Mouse (Mus musculus) heart, embryonic 11.5 days (tissue): ENCODE results near the gene Tfrc. TPM values are rescaled to one million over a fixed set of nuclear protein-coding genes. Genes with fewer than 3 reads are reported as not detected.
A peak's percentile ranks its signal among the peaks of the same experiment; 100 is the strongest.

Experiments
- ATAC-seq: fragments of 200-750 bp; cut with Nextera tagmentation; replicated peaks from 2 replicates; pipeline ENCODE4 v1.8.0; 2017; ENCODE audit warnings: moderate library complexity; ENCODE audit not compliant: insufficient number of reproducible peaks, low FRiP score, low TSS enrichment
- H3K27ac ChIP-seq: fragments of 300-500 bp; sonication (generic); 2 replicates; pipeline ENCODE4 v1.5.1; 2014; ENCODE audit warnings: mild to moderate bottlenecking, low read depth, low read length
- H3K27me3 ChIP-seq: fragments of 300-500 bp; sonication (generic); 2 replicates; pipeline ENCODE4 v1.6.1; 2014; ENCODE audit warnings: mild to moderate bottlenecking, low read length, mixed read lengths; ENCODE audit not compliant: control insufficient read depth, insufficient read depth
- H3K36me3 ChIP-seq: fragments of 300-500 bp; sonication (generic); 2 replicates; pipeline ENCODE4 v1.6.1; 2014; ENCODE audit warnings: mild to moderate bottlenecking, low read length, moderate library complexity, mixed read lengths; ENCODE audit not compliant: control insufficient read depth, insufficient read depth
- H3K4me1 ChIP-seq: fragments of 300-500 bp; sonication (generic); 2 replicates; pipeline ENCODE4 v1.6.1; 2014; ENCODE audit warnings: low read length; ENCODE audit not compliant: control insufficient read depth, insufficient read depth
- H3K4me2 ChIP-seq: fragments of 300-500 bp; sonication (generic); 2 replicates; pipeline ENCODE4 v1.6.1; 2014; ENCODE audit warnings: mild to moderate bottlenecking, moderate library complexity
- H3K4me3 ChIP-seq: fragments of 300-500 bp; sonication (generic); 2 replicates; pipeline ENCODE4 v1.5.1; 2014; ENCODE audit warnings: low read depth, low read length
- H3K9ac ChIP-seq: fragments of 300-500 bp; sonication (generic); 2 replicates; pipeline ENCODE4 v1.6.1; 2014; ENCODE audit warnings: mild to moderate bottlenecking, low read depth, low read length, moderate library complexity
- H3K9me3 ChIP-seq: fragments of 300-500 bp; sonication (generic); replicated peaks from 2 replicates; pipeline ENCODE4 v1.6.1; 2016; ENCODE audit warnings: low read length; ENCODE audit not compliant: control insufficient read depth
- WGBS: fragments of 180-500 bp; shearing (Covaris S2); extraction: QIAGEN DNeasy Blood & Tissue Kit; methylation state at CpG from one replicate; pipeline ENCODE4 v1.1.7; 2014; ENCODE audit not compliant: insufficient replicate concordance; 5-methylcytosine and 5-hydroxymethylcytosine counted together
- polyA plus RNA-seq: library from polyadenylated mRNA; unstranded; fragments of >200 nt; fragmentation: Nextera tagmentation; extraction: Ambion mirVana; gene quantifications from 2 replicates; pipeline ENCODE4 v1.2.1, GENCODE M21; 2014

The Tfrc gene
- polyA plus RNA-seq, 1 experiment from 2014 or later: 66.7 TPM

DNA sequence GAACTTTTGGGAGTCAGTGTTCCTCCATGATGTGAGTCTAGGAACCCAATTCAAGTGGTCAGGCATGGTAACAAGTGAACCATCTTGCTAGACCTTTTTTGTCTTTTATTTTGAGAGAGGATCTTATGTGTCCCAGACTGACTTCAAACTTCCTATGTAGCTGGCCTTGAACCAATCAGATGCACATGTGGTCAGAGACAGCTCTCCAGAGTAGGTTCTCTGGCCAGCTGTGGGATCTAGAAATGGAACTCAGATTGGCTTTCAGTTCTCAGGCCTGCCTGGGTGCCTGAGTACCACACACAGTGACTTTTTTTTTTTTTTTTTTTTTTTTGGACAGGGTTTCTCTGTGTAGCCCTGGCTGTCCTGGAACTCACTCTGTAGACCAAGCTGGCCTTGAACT is 39.0 kb downstream of the Tfrc start:
- H3K4me3 ChIP-seq: no peak overlapping the region
- ATAC-seq: no peak
- H3K36me3 ChIP-seq: no peaks in the 10 kb centered on the region
- no peaks in the 10 kb centered on the region for H3K9me3 ChIP-seq
- H3K27me3 ChIP-seq: no peaks in the 10 kb centered on the region
- H3K27ac ChIP-seq: no peak overlapping the region
- no peak overlapping the region for H3K9ac ChIP-seq
- peaks cover 19% of the 10 kb centered on the region for H3K4me1 ChIP-seq
- H3K4me2 ChIP-seq: no peak overlapping the region

DNA sequence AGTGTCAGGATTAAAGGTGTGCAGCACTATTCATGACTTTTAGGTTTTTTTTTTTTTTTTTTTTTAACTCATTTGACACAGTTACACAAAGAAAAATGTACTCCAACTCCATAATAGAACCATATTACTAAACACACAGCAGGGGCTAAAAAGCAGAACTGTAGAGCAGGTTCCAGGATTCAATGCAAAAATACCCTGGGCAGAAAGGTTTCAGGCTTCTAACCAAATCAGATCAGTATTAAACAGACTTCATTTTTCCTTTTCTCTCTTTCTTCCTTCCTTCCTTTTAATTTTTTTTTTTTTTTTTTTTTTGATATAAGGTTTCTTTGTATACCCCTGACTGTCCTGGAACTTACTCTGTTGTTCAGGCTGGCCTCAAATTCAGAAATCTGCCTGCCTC is 41.7 kb downstream of the Tfrc start:
- no peaks in the 10 kb centered on the region for H3K36me3 ChIP-seq

DNA sequence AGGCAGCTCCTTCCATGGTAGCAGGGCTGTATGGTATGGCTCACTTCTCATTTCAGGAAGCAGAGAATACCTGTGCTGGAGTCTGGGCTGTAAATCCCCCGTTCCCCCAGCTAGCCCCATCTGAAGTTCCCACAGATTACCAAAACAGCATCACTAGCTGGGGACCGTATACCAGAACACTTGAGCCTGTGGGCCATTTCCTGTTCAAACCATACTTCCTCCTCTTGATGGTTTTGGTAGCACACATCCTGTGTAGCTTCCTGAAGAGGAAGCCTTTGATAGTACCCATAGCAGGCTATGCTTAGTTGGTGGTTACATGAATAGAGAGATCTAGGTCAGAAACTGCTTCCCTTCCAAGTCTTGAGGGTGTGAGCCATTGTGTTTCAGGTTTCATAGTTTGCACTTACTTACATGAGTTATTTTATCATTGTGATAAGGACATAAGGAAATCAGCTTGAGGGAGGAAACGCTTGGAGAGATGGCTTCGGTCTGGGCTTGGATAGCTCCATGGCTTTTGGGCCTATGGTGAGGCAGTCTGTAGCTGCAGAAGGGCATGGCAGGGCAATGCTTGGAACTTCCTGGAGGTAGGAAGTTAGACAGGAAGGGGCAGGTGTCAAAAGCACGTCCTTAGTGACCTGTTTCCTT is 42.4 kb downstream of the Tfrc start:
- no peaks in the 10 kb centered on the region for H3K36me3 ChIP-seq
- ATAC-seq: 0 out of 2 replicates have a peak, but pooled peaks have one; percentile 26
- H3K4me1 ChIP-seq: peaks cover 16% of the 10 kb centered on the region
- peak overlapping the region; percentile 51 for H3K27ac ChIP-seq
- H3K27me3 ChIP-seq: no peaks in the 10 kb centered on the region
- H3K4me2 ChIP-seq: no peak overlapping the region
- no peaks in the 10 kb centered on the region for H3K9me3 ChIP-seq
- H3K9ac ChIP-seq: no peak overlapping the region
- no peak overlapping the region for H3K4me3 ChIP-seq
- whole genome bisulfite sequencing: 59% methylated on average over 5 of the region's 5 CpGs

More for the DNA sequence above, 41.7 kb downstream of the Tfrc start:
- Histone ChIP-seq H3K9me3 (no peaks in the 10 kb centered on the region), H3K4me2 (no peak overlapping the region), H3K27ac (0 out of 2 replicates have a peak overlapping the region, but pooled peaks have one; percentile 51), H3K4me1 (peaks cover 20% of the 10 kb centered on the region), H3K4me3 (no peak overlapping the region), H3K9ac (no peak overlapping the region), H3K27me3 (no peaks in the 10 kb centered on the region)
- no peak for ATAC-seq

DNA sequence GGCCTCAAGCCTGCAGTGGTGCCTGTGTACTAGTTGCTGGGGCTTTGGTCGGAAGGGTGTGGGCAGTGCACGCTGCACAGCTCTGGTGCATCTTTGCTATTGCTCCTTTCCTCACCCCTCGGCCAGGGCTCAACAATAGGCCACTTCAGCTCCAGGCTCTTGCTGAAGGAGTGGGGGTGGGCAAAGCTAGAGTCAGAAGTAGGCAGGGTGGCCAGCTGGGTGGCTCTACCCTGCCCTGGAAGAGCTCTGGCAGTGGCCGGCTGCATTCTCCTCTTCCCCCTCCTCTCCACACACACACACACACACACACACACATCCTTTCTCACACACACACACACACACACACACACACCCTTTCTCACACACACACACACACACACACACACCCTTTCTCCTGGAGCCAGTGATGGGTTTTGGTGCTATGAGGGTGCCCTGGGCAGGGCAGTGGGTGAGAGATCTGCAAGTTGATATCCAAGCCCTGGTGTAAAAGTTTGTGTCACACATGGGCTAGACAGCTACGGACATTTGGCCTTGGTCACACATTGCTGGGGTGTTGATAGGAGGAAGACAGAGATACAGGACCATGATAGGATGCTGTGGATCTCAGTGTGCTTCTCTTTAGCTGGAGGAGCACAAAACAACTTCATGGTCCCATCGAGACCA is 45.5 kb downstream of the Tfrc start:
- ATAC-seq: no peak
- Histone ChIP-seq H3K4me2 (no peak overlapping the region), H3K27ac (no peak overlapping the region), H3K4me3 (no peak overlapping the region), H3K36me3 (no peaks in the 10 kb centered on the region), H3K27me3 (no peaks in the 10 kb centered on the region), H3K9me3 (no peaks in the 10 kb centered on the region), H3K9ac (no peak overlapping the region), H3K4me1 (peaks cover 37% of the 10 kb centered on the region)
- WGBS: 57% methylated on average over 6 of the region's 6 CpGs

DNA sequence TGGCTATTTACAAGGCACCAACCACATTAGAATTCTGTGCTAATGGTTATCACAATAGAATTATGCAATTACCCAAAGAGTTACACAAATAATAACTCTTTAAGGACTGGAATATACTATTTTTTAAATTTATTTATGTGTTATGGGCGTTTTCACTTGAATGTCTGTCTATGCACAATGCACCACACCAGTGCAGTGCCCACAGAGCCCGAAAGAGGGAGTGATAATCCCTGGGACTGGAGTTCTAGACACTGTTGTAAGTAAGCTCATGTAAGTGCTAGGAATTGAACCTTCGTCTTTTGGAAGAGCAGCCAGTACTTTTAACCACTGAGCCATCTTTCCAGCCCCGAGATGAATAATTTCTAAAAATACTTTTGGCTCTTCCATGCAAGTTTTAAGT is 46.8 kb downstream of the Tfrc start:
- H3K4me1 ChIP-seq: peaks cover 49% of the 10 kb centered on the region

DNA sequence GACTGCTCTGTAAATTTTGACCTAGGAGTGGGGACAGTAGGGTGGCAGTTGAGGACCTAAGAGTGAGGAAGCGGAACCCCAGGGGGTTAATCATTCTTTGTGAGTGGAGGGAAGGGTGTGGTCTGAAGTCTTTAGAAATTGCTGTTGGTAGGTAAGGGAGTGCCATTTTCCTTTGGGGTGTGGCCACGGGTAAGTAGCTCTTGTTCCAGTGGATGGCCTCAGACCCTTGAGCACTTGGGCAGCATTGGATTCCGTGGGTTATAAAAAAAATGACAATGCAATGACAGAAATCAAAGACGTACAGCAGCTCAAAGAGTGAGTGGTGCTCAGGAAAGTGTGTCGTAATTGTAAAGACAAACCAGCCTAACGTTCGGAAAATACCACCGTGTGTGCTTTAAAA is 47.6 kb downstream of the Tfrc start:
- H3K4me3 ChIP-seq: no peak overlapping the region
- 77% methylated on average over 8 of the region's 8 CpGs for WGBS
- peaks cover 57% of the 10 kb centered on the region for H3K4me1 ChIP-seq
- no peaks in the 10 kb centered on the region for H3K9me3 ChIP-seq
- H3K36me3 ChIP-seq: no peaks in the 10 kb centered on the region
- H3K27me3 ChIP-seq: no peaks in the 10 kb centered on the region
- no peak for ATAC-seq
- H3K4me2 ChIP-seq: no peak overlapping the region
- no peak overlapping the region for H3K27ac ChIP-seq
- H3K9ac ChIP-seq: no peak overlapping the region

More for the DNA sequence above, 46.8 kb downstream of the Tfrc start:
- no peaks in the 10 kb centered on the region for H3K9me3 ChIP-seq
- H3K4me3 ChIP-seq: no peak overlapping the region
- no peak overlapping the region for H3K27ac ChIP-seq
- 83% methylated on average over 4 of the region's 4 CpGs for WGBS
- no peak for ATAC-seq
- no peaks in the 10 kb centered on the region for H3K27me3 ChIP-seq
- no peaks in the 10 kb centered on the region for H3K36me3 ChIP-seq
- H3K9ac ChIP-seq: no peak overlapping the region
- no peak overlapping the region for H3K4me2 ChIP-seq

DNA sequence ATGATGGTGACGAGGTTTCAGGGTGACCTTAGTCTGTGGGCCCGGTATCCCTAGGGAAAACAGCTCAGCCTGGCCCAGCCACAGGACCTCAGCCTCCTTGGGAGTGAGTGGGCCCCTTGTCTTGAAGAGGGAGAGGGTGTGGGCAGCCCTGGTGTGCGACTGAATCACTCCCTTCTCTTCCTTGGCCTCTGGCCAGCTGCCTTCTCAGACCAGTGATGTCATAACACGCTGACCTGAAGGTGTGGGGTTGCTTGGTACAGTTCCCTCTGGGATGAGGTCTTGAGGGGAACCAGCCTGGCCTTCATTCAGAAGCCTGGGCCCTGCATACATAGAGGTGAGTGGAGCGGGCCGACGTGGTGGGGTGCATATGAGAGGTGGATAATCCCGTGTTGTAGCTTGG is 48.1 kb downstream of the Tfrc start:
- no peak overlapping the region for H3K4me3 ChIP-seq
- H3K9ac ChIP-seq: no peak overlapping the region
- no peak for ATAC-seq
- no peaks in the 10 kb centered on the region for H3K27me3 ChIP-seq
- 62% methylated on average over 8 of the region's 8 CpGs for WGBS
- H3K27ac ChIP-seq: no peak overlapping the region
- no peaks in the 10 kb centered on the region for H3K9me3 ChIP-seq
- peaks cover 62% of the 10 kb centered on the region for H3K4me1 ChIP-seq
- H3K36me3 ChIP-seq: no peaks in the 10 kb centered on the region
- no peak overlapping the region for H3K4me2 ChIP-seq

DNA sequence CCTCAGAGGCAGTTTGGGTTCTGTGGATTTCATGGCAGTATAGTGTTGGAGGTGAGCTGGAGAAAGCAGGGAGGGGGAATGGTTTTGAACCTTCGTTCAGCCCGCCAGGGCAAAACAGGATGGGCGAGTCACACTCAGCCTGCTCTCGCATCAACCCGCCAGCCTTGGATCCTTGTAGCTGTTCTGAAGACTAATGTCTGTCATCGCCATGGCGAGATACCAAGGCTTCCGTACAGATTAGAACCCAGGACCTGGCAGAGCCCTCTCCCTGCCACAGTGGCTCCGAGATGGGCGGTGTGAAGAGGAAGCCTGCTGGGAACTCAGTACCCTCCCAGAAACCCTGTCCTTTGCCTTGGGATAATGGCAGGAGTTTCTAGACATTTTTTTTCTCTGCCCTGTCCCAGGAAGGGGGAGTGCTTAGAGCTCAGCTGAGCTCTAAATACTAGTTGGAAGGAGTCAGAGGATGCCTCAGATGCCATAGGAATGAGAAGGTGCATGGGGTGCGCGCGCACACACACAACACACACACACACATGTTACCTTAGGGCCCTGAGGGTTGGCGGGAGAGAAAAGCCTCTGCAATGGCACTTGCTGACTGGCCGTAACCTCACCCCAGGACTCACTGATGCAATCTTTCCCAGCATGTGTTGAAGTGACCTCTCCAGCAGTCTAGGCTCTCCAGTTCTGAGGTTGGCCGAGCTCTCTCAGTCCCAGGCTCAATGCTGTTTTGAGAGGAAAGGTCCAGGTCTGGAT is 49.0 kb downstream of the Tfrc start:
- Histone ChIP-seq H3K27me3 (no peaks in the 10 kb centered on the region), H3K4me2 (peak overlapping the region; percentile 11; the same call in 1 of the 2 replicates), H3K36me3 (no peaks in the 10 kb centered on the region), H3K9ac (no peak overlapping the region), H3K27ac (no peak overlapping the region), H3K9me3 (no peaks in the 10 kb centered on the region), H3K4me3 (no peak overlapping the region), H3K4me1 (peaks cover 67% of the 10 kb centered on the region)
- ATAC-seq: no peak
- WGBS: 78% methylated on average over 16 of the region's 16 CpGs
